Mouse (Mus musculus) c-Kit-positive CD71-negative TER-119-negative erythroid progenitor cells, embryonic 14.5 days (primary cell): ENCODE measurements around the gene Wscd1.

ENCODE experiments used
- DNase-seq: peaks from one replicate; pipeline ENCODE4 v3.0.0-alpha.2; 2013; ENCODE audit warnings: low read depth

Wscd1 gene

GRCm38 (mm10) chr11:71749671-71750070, at the start of gene Wscd1:
Gene Wscd1 (plus strand): TSS chr11:71749920.
- no peak for DNase-seq

GRCm38 (mm10) chr11:71728066-71728465, 21.7 kb upstream of the Wscd1 start:
- no peak for DNase-seq

- no peak for DNase-seq
These were observed 20.4 kb upstream of the Wscd1 start for GRCm38 (mm10) chr11:71729287-71729686.

- no peak for DNase-seq
These were observed 15.9 kb upstream of the Wscd1 start for GRCm38 (mm10) chr11:71733771-71734170.

- no peak for DNase-seq
These were observed 12.6 kb upstream of the Wscd1 start for GRCm38 (mm10) chr11:71737106-71737505.

GRCm38 (mm10) chr11:71738501-71739045, 11.1 kb upstream of the Wscd1 start:
- no peak for DNase-seq

GRCm38 (mm10) chr11:71745875-71746274, 3.8 kb upstream of the Wscd1 start:
- no peak for DNase-seq

- no peak for DNase-seq
These were observed 2.0 kb upstream of the Wscd1 start for GRCm38 (mm10) chr11:71747719-71748118.

- DNase-seq: no peak
These were observed 934 bp downstream of the Wscd1 start for GRCm38 (mm10) chr11:71750534-71751173.

GRCm38 (mm10) chr11:71751174-71751611, 1.5 kb downstream of the Wscd1 start:
- DNase-seq: no peak

GRCm38 (mm10) chr11:71751689-71752088, 2.0 kb downstream of the Wscd1 start:
- DNase-seq: no peak

GRCm38 (mm10) chr11:71752626-71753025, 2.9 kb downstream of the Wscd1 start:
- DNase-seq: no peak

GRCm38 (mm10) chr11:71755115-71755514, 5.4 kb downstream of the Wscd1 start:
- no peak for DNase-seq

- no peak for DNase-seq
These were observed 6.6 kb downstream of the Wscd1 start for GRCm38 (mm10) chr11:71756325-71756724.

GRCm38 (mm10) chr11:71758211-71759110, 8.7 kb downstream of the Wscd1 start:
- no peak for DNase-seq

- no peak for DNase-seq
These were observed 11.3 kb downstream of the Wscd1 start for GRCm38 (mm10) chr11:71760991-71761390.

GRCm38 (mm10) chr11:71763154-71763553, 13.4 kb downstream of the Wscd1 start:
- no peak for DNase-seq

- no peak for DNase-seq
These were observed 14.0 kb downstream of the Wscd1 start for GRCm38 (mm10) chr11:71763651-71764275.

- no peak for DNase-seq
These were observed 15.0 kb downstream of the Wscd1 start for GRCm38 (mm10) chr11:71764743-71765142.

GRCm38 (mm10) chr11:71765335-71765734, 15.6 kb downstream of the Wscd1 start:
- DNase-seq: no peak

- no peak for DNase-seq
These were observed 16.7 kb downstream of the Wscd1 start for GRCm38 (mm10) chr11:71766380-71766779.

- no peak for DNase-seq
These were observed 18.0 kb downstream of the Wscd1 start for GRCm38 (mm10) chr11:71767726-71768125.
